Comparison of ENCODE assay signal across 7 mouse cellular contexts in genomic region chr9:14276481-14277287, GRCm38 (mm10). TPM values are rescaled to one million over a fixed set of nuclear protein-coding genes. Genes with fewer than 3 reads are reported as not detected.
DNase-seq lines count a peak whose midpoint lies in the region; ATAC-seq and TF ChIP-seq lines count a peak whose summit lies in the region.

No protein-coding gene starts in this region.

- H3K9ac ChIP-seq in ES-E14 (ENCODE audit: insufficient read depth, low read depth, low read length, poor library complexity, severe bottlenecking), result peak overlapping the region; percentile 78
- peak overlapping the region; percentile 93 for H3K9ac ChIP-seq in embryonic facial prominence, embryonic 14.5 days (ENCODE audit: low read depth, low read length)
- H3K9ac ChIP-seq in heart, embryonic 15.5 days, result peak overlapping the region; percentile 79
- peak overlapping the region; percentile 87 for H3K9ac ChIP-seq in lung, embryonic 16.5 days (ENCODE audit: low read length)

- peak overlapping the region; percentile 61 for H3K4me2 ChIP-seq in embryonic facial prominence, embryonic 14.5 days (ENCODE audit: low read depth, low read length)
- peak overlapping the region; percentile 78 for H3K4me2 ChIP-seq in heart, embryonic 15.5 days
- peak overlapping the region; percentile 76 for H3K4me2 ChIP-seq in lung, embryonic 16.5 days (ENCODE audit: low read depth, low read length)

- peak overlapping the region; percentile 29; the same call in 1 of the 2 replicates for H3K27ac ChIP-seq in ES-E14 (ENCODE audit: insufficient read depth, low read depth, low read length, poor library complexity, severe bottlenecking)
- H3K27ac ChIP-seq in embryonic facial prominence, embryonic 14.5 days (replicated peaks; ENCODE audit: low read depth, low read length), result peak overlapping the region; percentile 95
- H3K27ac ChIP-seq in heart, embryonic 15.5 days, result peak overlapping the region; percentile 96
- H3K27ac ChIP-seq in lung, embryonic 16.5 days (ENCODE audit: low read length), result peak overlapping the region; percentile 95

- H3K9me3 ChIP-seq in ES-E14 (ENCODE audit: control insufficient read depth, insufficient read depth, low read depth, low read length), result no peaks in the 10 kb centered on the region
- no peaks in the 10 kb centered on the region for H3K9me3 ChIP-seq in embryonic facial prominence, embryonic 14.5 days (ENCODE audit: control insufficient read depth, low read length)
- H3K9me3 ChIP-seq in heart, embryonic 15.5 days (replicated peaks), result no peaks in the 10 kb centered on the region
- no peaks in the 10 kb centered on the region for H3K9me3 ChIP-seq in lung, embryonic 16.5 days (ENCODE audit: control insufficient read depth, low read length)

- no peaks in the 10 kb centered on the region for H3K27me3 ChIP-seq in embryonic facial prominence, embryonic 14.5 days (replicated peaks; ENCODE audit: control insufficient read depth, insufficient read depth, low read length)
- H3K27me3 ChIP-seq in heart, embryonic 15.5 days, result no peaks in the 10 kb centered on the region
- H3K27me3 ChIP-seq in lung, embryonic 16.5 days (ENCODE audit: control insufficient read depth, insufficient read depth, low read depth, low read length), result no peaks in the 10 kb centered on the region

- ATAC-seq in embryonic facial prominence, embryonic 14.5 days (ENCODE audit: low read depth), result peak; percentile 60
- ATAC-seq in heart, embryonic 15.5 days (replicated peaks; ENCODE audit: insufficient number of reproducible peaks, insufficient read depth, low FRiP score, low read depth), result peak; percentile 53
- ATAC-seq in lung, embryonic 16.5 days (ENCODE audit: low read depth), result peak; percentile 47

- peak; percentile 26 for DNase-seq in ES-E14 (ENCODE audit: low read depth, low spot score)
- peak; percentile 43 for DNase-seq in adrenal gland, adult 8-10 months
- DNase-seq in embryonic facial prominence, embryonic 14.5 days (ENCODE audit: low spot score), result peak; percentile 51
- DNase-seq in layer of hippocampus, adult 18-20 months (ENCODE audit: low spot score in 2 of 2), result peak; percentile 41 to 57
- DNase-seq in right cerebral cortex, postnatal 10 days (ENCODE audit: low spot score in 2 of 2), result peak; percentile 68 to 74

- in situ Hi-C loops in ES-E14 (cut with MboI; ENCODE audit: low sequenced_read_pairs in 2 of 2, unreplicated experiment in 2 of 2), result no loop called here

- H3K4me3 ChIP-seq in ES-E14 (ENCODE audit: insufficient read depth in 1 of 2, low read depth in 1 of 2, low read length in 2 of 2, poor library complexity in 1 of 2, severe bottlenecking in 1 of 2), result peak overlapping the region; percentile 73 to 90
- peak overlapping the region; percentile 88 for H3K4me3 ChIP-seq in embryonic facial prominence, embryonic 14.5 days (ENCODE audit: low read depth, low read length)
- peak overlapping the region; percentile 71 for H3K4me3 ChIP-seq in heart, embryonic 15.5 days
- peak overlapping the region; percentile 99 for H3K4me3 ChIP-seq in lung, embryonic 16.5 days (ENCODE audit: low read length)

- under 1% methylated on average over 25 of the region's 61 CpGs for WGBS in embryonic facial prominence, embryonic 14.5 days
- WGBS in heart, embryonic 15.5 days, result under 1% methylated on average over 58 of the region's 61 CpGs
- under 1% methylated on average over 61 of the region's 61 CpGs for WGBS in lung, embryonic 16.5 days

- peaks cover 4 to 5% of the 10 kb centered on the region in 2 experiments; a peak in 2 of 4 replicates for H3K4me1 ChIP-seq in ES-E14 (ENCODE audit: control insufficient read depth in 2 of 2, insufficient read depth in 2 of 2, low read length in 2 of 2, poor library complexity in 1 of 2)
- H3K4me1 ChIP-seq in embryonic facial prominence, embryonic 14.5 days (ENCODE audit: control insufficient read depth, insufficient read depth, low read length), result peaks cover 17% of the 10 kb centered on the region; the same call in 1 of the 2 replicates
- peaks cover 10% of the 10 kb centered on the region for H3K4me1 ChIP-seq in heart, embryonic 15.5 days (replicated peaks)
- H3K4me1 ChIP-seq in lung, embryonic 16.5 days (replicated peaks; ENCODE audit: control insufficient read depth, insufficient read depth, low read length), result peaks cover 6% of the 10 kb centered on the region; the same call in 1 of the 2 replicates

- no peaks in the 10 kb centered on the region for H3K36me3 ChIP-seq in ES-E14 (ENCODE audit: control insufficient read depth, insufficient read depth, low read length, poor library complexity, severe bottlenecking)
- no peaks in the 10 kb centered on the region for H3K36me3 ChIP-seq in embryonic facial prominence, embryonic 14.5 days (ENCODE audit: control insufficient read depth, insufficient read depth, low read length)
- H3K36me3 ChIP-seq in heart, embryonic 15.5 days, result no peaks in the 10 kb centered on the region
- H3K36me3 ChIP-seq in lung, embryonic 16.5 days (ENCODE audit: control insufficient read depth, insufficient read depth, low read length), result no peaks in the 10 kb centered on the region

TF ChIP-seq in ES-E14, 5 proteins besides CTCF, POLR2A, EP300 and RAD21:
- TF ChIP-seq HCFC1 (IDR thresholded peaks at IDR 0.05; ENCODE audit: borderline replicate concordance, insufficient read depth, low read length) (peak; percentile 30; the same call in 1 of the 2 replicates), ZNF384 (IDR thresholded peaks at IDR 0.05; ENCODE audit: low read depth, low read length) (no peak)

RNA-seq across cellular contexts. Expression of gene Sesn3, which starts 1.8 kb away (rescaled TPM):
- total RNA-seq in ES-E14 (2012; rRNA removed), result 7.1 and 10.0 TPM in 2 replicates
- 10 to 100 TPM; 90.4 to 92.4 (median 91.1) TPM for total RNA-seq in adrenal gland, adult 8-10 months (2022)
- polyA plus RNA-seq in embryonic facial prominence, embryonic 14.5 days (2014; fragmentation: Nextera tagmentation; extraction: Ambion mirVana), result 21.7 and 25.8 TPM in 2 replicates
- polyA plus RNA-seq in heart, embryonic 15.5 days (2015; fragmentation: Nextera tagmentation; extraction: Ambion mirVana), result 10.2 and 10.6 TPM in 2 replicates
- total RNA-seq in layer of hippocampus, adult 18-20 months (2021), result 10 to 100 TPM; 77.5 to 87.8 TPM
- polyA plus RNA-seq in lung, embryonic 16.5 days (2015; fragmentation: Nextera tagmentation; extraction: Ambion mirVana), result 12.9 and 15.8 TPM in 2 replicates

Comparison
In these comparisons a context has a peak if more than half of its experiments do, and no peak if none do; other contexts are left out.
1. Peak in every context shown above with its lines: DNase-seq, ATAC-seq, H3K4me3 ChIP-seq and H3K27ac ChIP-seq.
2. H3K27ac ChIP-seq: peak in every context shown above with its lines; median percentile 96 in heart, embryonic 15.5 days; 95 in embryonic facial prominence, embryonic 14.5 days; 95 in lung, embryonic 16.5 days; 29 in ES-E14.